Mouse (Mus musculus): ENCODE results near the gene Mrps9. TPM values are rescaled to one million over a fixed set of nuclear protein-coding genes. Genes with fewer than 3 reads are reported as not detected.
A peak's percentile ranks its signal among the peaks of the same experiment; 100 is the strongest.
"Not testable (repeated sequence)": the region's sequence is repeated elsewhere in the genome, so short reads cannot be mapped to it uniquely, and the experiment has no call there.

The Mrps9 gene
- polyA plus RNA-seq, 1 experiment from 2014 or later = 34.3 TPM

- Histone ChIP-seq H3K27ac (peak overlapping the region; percentile 78), H3K9me3 (no peaks in the 10 kb centered on the region), H3K9ac (no peak overlapping the region), H3K4me1 (replicated peaks) (peaks cover 19% of the 10 kb centered on the region), H3K27me3 (no peaks in the 10 kb centered on the region), H3K4me2 (peak overlapping the region; percentile 40), H3K4me3 (no peak overlapping the region), H3K36me3 (no peaks in the 10 kb centered on the region)
- 49% methylated on average over 4 of the region's 4 CpGs for WGBS
- peak; percentile 84 for ATAC-seq (ENCODE audit: low FRiP score)
Measured at GRCm38 (mm10) chr1:42876463-42877093, 25.5 kb downstream of the Mrps9 start.

GRCm38 (mm10) chr1:42877264-42877663, 26.2 kb downstream of the Mrps9 start:
- Histone ChIP-seq H3K4me3 (no peak overlapping the region), H3K9ac (no peak overlapping the region), H3K27ac (peak overlapping the region; percentile 78), H3K36me3 (no peaks in the 10 kb centered on the region), H3K4me2 (peak overlapping the region; percentile 40), H3K4me1 (replicated peaks) (peaks cover 19% of the 10 kb centered on the region), H3K27me3 (no peaks in the 10 kb centered on the region), H3K9me3 (no peaks in the 10 kb centered on the region)
- peak; percentile 90 for ATAC-seq (ENCODE audit: low FRiP score)
- WGBS = 22% methylated on average over 10 of the region's 10 CpGs

- 93% methylated on average over 5 of the region's 5 CpGs for WGBS
- H3K27ac ChIP-seq = no peak overlapping the region
- H3K9ac ChIP-seq = no peak overlapping the region
- H3K9me3 ChIP-seq = no peaks in the 10 kb centered on the region
- H3K4me3 ChIP-seq = no peak overlapping the region
- H3K27me3 ChIP-seq = no peaks in the 10 kb centered on the region
- no peak for ATAC-seq (ENCODE audit: low FRiP score)
- no peaks in the 10 kb centered on the region for H3K36me3 ChIP-seq
- H3K4me1 ChIP-seq (replicated peaks) = peaks cover 17% of the 10 kb centered on the region
- no peak overlapping the region for H3K4me2 ChIP-seq
Measured at GRCm38 (mm10) chr1:42878851-42879250, 27.8 kb downstream of the Mrps9 start.

GRCm38 (mm10) chr1:42882258-42882657, 31.2 kb downstream of the Mrps9 start:
- ATAC-seq (ENCODE audit: low FRiP score) = no peak
- WGBS = 92% methylated on average over 2 of the region's 2 CpGs
- H3K9me3 ChIP-seq = no peaks in the 10 kb centered on the region

GRCm38 (mm10) chr1:42883418-42883817, 32.4 kb downstream of the Mrps9 start:
- not testable (repeated sequence) for H3K36me3 ChIP-seq; ATAC-seq (ENCODE audit: low FRiP score)
- 100% methylated on average over 1 of the region's 2 CpGs for WGBS

More at GRCm38 (mm10) chr1:42882258-42882657, 31.2 kb downstream of the Mrps9 start:
- Histone ChIP-seq H3K27me3 (no peaks in the 10 kb centered on the region), H3K4me2 (no peak overlapping the region), H3K27ac (no peak overlapping the region), H3K4me3 (no peak overlapping the region), H3K9ac (no peak overlapping the region), H3K36me3 (no peaks in the 10 kb centered on the region), H3K4me1 (replicated peaks) (peaks cover 8% of the 10 kb centered on the region; the same call in 1 of the 2 replicates)

GRCm38 (mm10) chr1:42887835-42888234, 36.8 kb downstream of the Mrps9 start:
- no peak overlapping the region for H3K4me2 ChIP-seq
- peaks cover 30% of the 10 kb centered on the region for H3K4me1 ChIP-seq (replicated peaks)
- no peak for ATAC-seq (ENCODE audit: low FRiP score)
- no peak overlapping the region for H3K4me3 ChIP-seq
- H3K27me3 ChIP-seq = no peaks in the 10 kb centered on the region
- WGBS = 82% methylated on average over 11 of the region's 11 CpGs
- H3K9me3 ChIP-seq = no peaks in the 10 kb centered on the region
- no peak overlapping the region for H3K9ac ChIP-seq
- peak overlapping the region; percentile 40; the same call in 1 of the 2 replicates for H3K27ac ChIP-seq
- no peaks in the 10 kb centered on the region for H3K36me3 ChIP-seq

More at GRCm38 (mm10) chr1:42883418-42883817, 32.4 kb downstream of the Mrps9 start:
- H3K27ac ChIP-seq; H3K27me3 ChIP-seq; H3K4me1 ChIP-seq (replicated peaks); H3K4me3 ChIP-seq; H3K4me2 ChIP-seq; H3K9ac ChIP-seq; H3K9me3 ChIP-seq: not testable (repeated sequence)

GRCm38 (mm10) chr1:42888541-42889349, 37.7 kb downstream of the Mrps9 start:
- H3K36me3 ChIP-seq = no peaks in the 10 kb centered on the region
- H3K9me3 ChIP-seq = no peaks in the 10 kb centered on the region
- 17% methylated on average over 22 of the region's 22 CpGs for WGBS
- H3K4me2 ChIP-seq = peak overlapping the region; percentile 43
- H3K27me3 ChIP-seq = no peaks in the 10 kb centered on the region
- H3K4me3 ChIP-seq = 0 out of 2 replicates have a peak overlapping the region, but pooled peaks have one; percentile 4
- ATAC-seq (ENCODE audit: low FRiP score) = peak; percentile 74
- H3K4me1 ChIP-seq (replicated peaks) = peaks cover 32% of the 10 kb centered on the region
- H3K9ac ChIP-seq = peak overlapping the region; percentile 14; the same call in 1 of the 2 replicates
- H3K27ac ChIP-seq = peak overlapping the region; percentile 85

- Histone ChIP-seq H3K36me3 (no peaks in the 10 kb centered on the region), H3K27me3 (no peaks in the 10 kb centered on the region), H3K4me1 (replicated peaks) (peaks cover 32% of the 10 kb centered on the region), H3K4me3 (no peak overlapping the region), H3K4me2 (no peak overlapping the region), H3K27ac (peak overlapping the region; percentile 85), H3K9me3 (no peaks in the 10 kb centered on the region), H3K9ac (peak overlapping the region; percentile 4; the same call in 1 of the 2 replicates)
- ATAC-seq (ENCODE audit: low FRiP score) = peak; percentile 57; the same call in 1 of the 2 replicates
- 12% methylated on average over 7 of the region's 7 CpGs for WGBS
Measured at GRCm38 (mm10) chr1:42889421-42889887, 38.4 kb downstream of the Mrps9 start.

GRCm38 (mm10) chr1:42894695-42895094, 43.7 kb downstream of the Mrps9 start:
- Histone ChIP-seq H3K36me3 (peaks cover 21% of the 10 kb centered on the region), H3K9me3 (no peaks in the 10 kb centered on the region), H3K27ac (no peak overlapping the region), H3K4me1 (replicated peaks) (peaks cover 11% of the 10 kb centered on the region), H3K4me2 (no peak overlapping the region), H3K9ac (no peak overlapping the region), H3K27me3 (no peaks in the 10 kb centered on the region), H3K4me3 (no peak overlapping the region)
- ATAC-seq (ENCODE audit: low FRiP score) = no peak

GRCm38 (mm10) chr1:42905148-42905547, 54.1 kb downstream of the Mrps9 start:
- 68% methylated on average over 11 of the region's 11 CpGs for WGBS
- no peak overlapping the region for H3K9ac ChIP-seq
- no peaks in the 10 kb centered on the region for H3K9me3 ChIP-seq
- H3K4me1 ChIP-seq (replicated peaks) = no peaks in the 10 kb centered on the region
- no peak overlapping the region for H3K4me3 ChIP-seq
- no peaks in the 10 kb centered on the region for H3K27me3 ChIP-seq
- H3K27ac ChIP-seq = no peak overlapping the region
- H3K4me2 ChIP-seq = no peak overlapping the region
- no peak for ATAC-seq (ENCODE audit: low FRiP score)
- peaks cover 15% of the 10 kb centered on the region; the same call in 1 of the 2 replicates for H3K36me3 ChIP-seq

- Histone ChIP-seq H3K9ac (no peak overlapping the region), H3K36me3 (no peaks in the 10 kb centered on the region; the same call in 1 of the 2 replicates), H3K9me3 (no peaks in the 10 kb centered on the region), H3K4me3 (no peak overlapping the region), H3K27ac (no peak overlapping the region), H3K4me1 (replicated peaks) (no peaks in the 10 kb centered on the region; the same call in 1 of the 2 replicates), H3K27me3 (no peaks in the 10 kb centered on the region), H3K4me2 (no peak overlapping the region)
- no peak for ATAC-seq (ENCODE audit: low FRiP score)
- WGBS = 75% methylated on average over 7 of the region's 7 CpGs
Measured at GRCm38 (mm10) chr1:42906696-42907095, 55.7 kb downstream of the Mrps9 start.

GRCm38 (mm10) chr1:42907153-42907552, 56.1 kb downstream of the Mrps9 start:
- Histone ChIP-seq H3K4me3 (no peak overlapping the region), H3K27ac (no peak overlapping the region), H3K4me2 (no peak overlapping the region), H3K9ac (no peak overlapping the region), H3K36me3 (no peaks in the 10 kb centered on the region; the same call in 1 of the 2 replicates), H3K9me3 (no peaks in the 10 kb centered on the region), H3K4me1 (replicated peaks) (no peaks in the 10 kb centered on the region; the same call in 1 of the 2 replicates), H3K27me3 (no peaks in the 10 kb centered on the region)
- no peak for ATAC-seq (ENCODE audit: low FRiP score)
- 53% methylated on average over 4 of the region's 4 CpGs for WGBS

Data from hindbrain, embryonic 13.5 days (tissue).